Mouse (Mus musculus) bone marrow macrophage, adult 2 months (primary cell): ENCODE data around the gene Commd4. TPM values are rescaled to one million over a fixed set of nuclear protein-coding genes. Genes with fewer than 3 reads are reported as not detected.
A peak's percentile ranks its signal among the peaks of the same experiment; 100 is the strongest.
"Not testable (repeated sequence)": the region's sequence is repeated elsewhere in the genome, so short reads cannot be mapped to it uniquely, and the experiment has no call there.

Experiments used
- H3K27ac ChIP-seq: 2 replicates; pipeline ENCODE4 v1.5.1; 2012; ENCODE audit warnings: low read depth, low read length; ENCODE audit not compliant: insufficient read depth
- H3K4me1 ChIP-seq: 2 replicates; pipeline ENCODE4 v1.6.1; 2012; ENCODE audit warnings: low read length; ENCODE audit not compliant: control insufficient read depth, insufficient read depth
- H3K4me3 ChIP-seq: 2 replicates; pipeline ENCODE4 v1.5.1; 2012; ENCODE audit warnings: mild to moderate bottlenecking, low read length, moderate library complexity; ENCODE audit not compliant: insufficient read depth
- CTCF ChIP-seq: IDR thresholded peaks from 2 replicates; pipeline ENCODE4 v1.5.1; 2012; ENCODE audit warnings: low read depth, mild to moderate bottlenecking, low read length, moderate library complexity
- POLR2A ChIP-seq: IDR thresholded peaks from 2 replicates; pipeline ENCODE4 v1.6.1; 2012; ENCODE audit warnings: mild to moderate bottlenecking, low read depth, low read length, borderline replicate concordance
- polyA plus RNA-seq: library from polyadenylated mRNA; stranded (reverse); fragments of >200 nt; gene quantifications from 2 replicates; pipeline ENCODE4 v1.2.4, GENCODE M21; 2012; ENCODE audit not compliant: missing spikeins, insufficient read depth, insufficient read length

Commd4 gene
- 67.7 and 71.5 TPM in 2 replicates for polyA plus RNA-seq

- Histone ChIP-seq H3K27ac (peak within 1 kb of the TSS; percentile 79), H3K4me3 (peak within 1 kb of the TSS; percentile 74), H3K4me1 (peaks cover 15% of the 10 kb centered on the region)
- TF ChIP-seq POLR2A = peak; percentile 50; the same call in 1 of the 2 replicates
- TF ChIP-seq CTCF = no peak; the same call in 1 of the 2 replicates
Observed at GRCm38 (mm10) chr9:57158013-57158470, at the start of gene Commd4. Gene Commd4, minus strand, starts transcription at chr9:57158331.

- TF ChIP-seq CTCF (no peak), POLR2A (no peak)
- Histone ChIP-seq H3K4me1 (0 out of 2 replicates have a peak, but pooled peaks cover under 1% of the 10 kb centered on the region), H3K27ac (no peak overlapping the region), H3K4me3 (no peak overlapping the region)
Observed at GRCm38 (mm10) chr9:57206896-57207295, 48.8 kb upstream of the Commd4 start.

GRCm38 (mm10) chr9:57203571-57203970, 45.4 kb upstream of the Commd4 start:
- not testable (repeated sequence) for H3K4me1 ChIP-seq, H3K27ac ChIP-seq, H3K4me3 ChIP-seq

- Histone ChIP-seq H3K27ac (no peak overlapping the region), H3K4me1 (no peaks in the 10 kb centered on the region), H3K4me3 (no peak overlapping the region)
- no peak for TF ChIP-seq POLR2A
- no peak for TF ChIP-seq CTCF
Observed at GRCm38 (mm10) chr9:57202981-57203380, 44.9 kb upstream of the Commd4 start.

- Histone ChIP-seq H3K4me3 (no peak overlapping the region), H3K27ac (no peak overlapping the region), H3K4me1 (peaks cover 6% of the 10 kb centered on the region)
- no peak for TF ChIP-seq CTCF
- no peak for TF ChIP-seq POLR2A
Observed at GRCm38 (mm10) chr9:57197414-57197813, 39.3 kb upstream of the Commd4 start.

- Histone ChIP-seq H3K27ac (no peak overlapping the region), H3K4me3 (no peak overlapping the region), H3K4me1 (peaks cover 6% of the 10 kb centered on the region)
- no peak for TF ChIP-seq CTCF
- no peak for TF ChIP-seq POLR2A
Observed at GRCm38 (mm10) chr9:57196708-57197107, 38.6 kb upstream of the Commd4 start.

- no peak for TF ChIP-seq POLR2A
- no peak for TF ChIP-seq CTCF
- Histone ChIP-seq H3K27ac (no peak overlapping the region), H3K4me3 (no peak overlapping the region), H3K4me1 (peaks cover 8% of the 10 kb centered on the region)
Observed at GRCm38 (mm10) chr9:57168411-57168810, 10.3 kb upstream of the Commd4 start.

GRCm38 (mm10) chr9:57166173-57166572, 8.0 kb upstream of the Commd4 start:
- peaks cover 8% of the 10 kb centered on the region for H3K4me1 ChIP-seq
- TF ChIP-seq CTCF (no peak), POLR2A (no peak)
- no peak overlapping the region for H3K27ac ChIP-seq
- H3K4me3 ChIP-seq = no peak overlapping the region

- TF ChIP-seq POLR2A = no peak
- TF ChIP-seq CTCF = no peak
- Histone ChIP-seq H3K27ac (no peak overlapping the region), H3K4me1 (peaks cover 8% of the 10 kb centered on the region), H3K4me3 (no peak overlapping the region)
Observed at GRCm38 (mm10) chr9:57163137-57163536, 5.0 kb upstream of the Commd4 start.

- Histone ChIP-seq H3K4me1 (peaks cover 6% of the 10 kb centered on the region), H3K27ac (no peak overlapping the region), H3K4me3 (no peak overlapping the region)
- TF ChIP-seq POLR2A = no peak
- TF ChIP-seq CTCF = peak; percentile 60
Observed at GRCm38 (mm10) chr9:57162496-57162895, 4.4 kb upstream of the Commd4 start.

GRCm38 (mm10) chr9:57158506-57158905, 375 bp upstream of the Commd4 start:
- Histone ChIP-seq H3K4me1 (peaks cover 15% of the 10 kb centered on the region), H3K27ac (peak overlapping the region; percentile 38), H3K4me3 (peak overlapping the region; percentile 74)
- TF ChIP-seq CTCF (no peak), POLR2A (no peak)
